Mouse (Mus musculus) cerebellum, adult 18-20 months (tissue): Measurements from ENCODE around the gene Agmo.

Experiments
- DNase-seq, 2 experiments: peaks; one replicate each; pipeline ENCODE4 v3.0.0; 2021

Agmo gene

GRCm38 (mm10) chr12:37241566-37242021, at the start of gene Agmo:
TSS of gene Agmo (plus strand) at chr12:37241641.
- DNase-seq, result peak; percentile 1 to 2

GRCm38 (mm10) chr12:37231119-37231518, 10.3 kb upstream of the Agmo start:
- DNase-seq, result no peak

GRCm38 (mm10) chr12:37240975-37241565, 371 bp upstream of the Agmo start:
- no peak for DNase-seq

GRCm38 (mm10) chr12:37242484-37242883, 1.0 kb downstream of the Agmo start:
- DNase-seq, result no peak

GRCm38 (mm10) chr12:37244876-37245275, 3.4 kb downstream of the Agmo start:
- DNase-seq, result no peak

GRCm38 (mm10) chr12:37251688-37252087, 10.2 kb downstream of the Agmo start:
- no peak for DNase-seq

- DNase-seq, result no peak
Observed at GRCm38 (mm10) chr12:37257099-37257498, 15.7 kb downstream of the Agmo start.

GRCm38 (mm10) chr12:37259771-37260528, 18.5 kb downstream of the Agmo start:
- no peak for DNase-seq

- no peak for DNase-seq
Observed at GRCm38 (mm10) chr12:37263685-37264084, 22.2 kb downstream of the Agmo start.

GRCm38 (mm10) chr12:37268636-37269152, 27.3 kb downstream of the Agmo start:
- no peak for DNase-seq

- no peak for DNase-seq
Observed at GRCm38 (mm10) chr12:37272660-37273059, 31.2 kb downstream of the Agmo start.

GRCm38 (mm10) chr12:37273964-37274657, 32.7 kb downstream of the Agmo start:
- DNase-seq, result no peak

GRCm38 (mm10) chr12:37274658-37275019, 33.2 kb downstream of the Agmo start:
- DNase-seq, result no peak

GRCm38 (mm10) chr12:37306956-37307466, 65.6 kb downstream of the Agmo start:
- DNase-seq, result no peak

- DNase-seq, result no peak
Observed at GRCm38 (mm10) chr12:37310786-37311185, 69.3 kb downstream of the Agmo start.

- no peak for DNase-seq
Observed at GRCm38 (mm10) chr12:37322860-37323259, 81.4 kb downstream of the Agmo start.

GRCm38 (mm10) chr12:37334987-37335386, 93.5 kb downstream of the Agmo start:
- no peak for DNase-seq

- no peak for DNase-seq
Observed at GRCm38 (mm10) chr12:37344225-37344624, 102.8 kb downstream of the Agmo start.

- no peak for DNase-seq
Observed at GRCm38 (mm10) chr12:37345696-37346095, 104.3 kb downstream of the Agmo start.

GRCm38 (mm10) chr12:37392316-37392715, 150.9 kb downstream of the Agmo start:
- no peak for DNase-seq

- no peak for DNase-seq
Observed at GRCm38 (mm10) chr12:37402541-37402940, 161.1 kb downstream of the Agmo start.

GRCm38 (mm10) chr12:37426350-37426749, 184.9 kb downstream of the Agmo start:
- DNase-seq, result no peak

- DNase-seq, result no peak
Observed at GRCm38 (mm10) chr12:37426750-37427149, 185.3 kb downstream of the Agmo start.
